Mouse (Mus musculus) forebrain, embryonic 13.5 days (tissue): Measurements from ENCODE around the gene Csf3. TPM values are rescaled to one million over a fixed set of nuclear protein-coding genes. Genes with fewer than 3 reads are reported as not detected.

ENCODE experiments used
- polyA plus RNA-seq: library from polyadenylated mRNA; unstranded; fragments of >200 nt; fragmentation: Nextera tagmentation; extraction: Ambion mirVana; gene quantifications from 2 replicates; pipeline ENCODE4 v1.2.1, GENCODE M21; 2015

Csf3 gene
- polyA plus RNA-seq, 1 experiment from 2014 or later, result 0.12 TPM

Other genes starting within 250 kb of the Csf3 start
- gene Ikzf3, start 155.2 kb upstream of the Csf3 start, polyA plus RNA-seq, result not detected in 2 replicates
- not detected in 2 replicates for gene Zpbp2, start 150.2 kb upstream of the Csf3 start, polyA plus RNA-seq
- 77.3 and 88.0 TPM in 2 replicates for gene Ormdl3, start 113.9 kb upstream of the Csf3 start, polyA plus RNA-seq
- not detected in 2 replicates for gene Lrrc3c, start 103.0 kb upstream of the Csf3 start, polyA plus RNA-seq
- 1.2 and 1.3 TPM in 2 replicates for gene Gm12355, start 75.6 kb upstream of the Csf3 start, polyA plus RNA-seq
- gene Gsdma3, start 74.9 kb upstream of the Csf3 start, polyA plus RNA-seq, result not detected in 2 replicates
- gene Gsdma2, start 54.5 kb upstream of the Csf3 start, polyA plus RNA-seq, result not detected in 2 replicates
- gene Gsdma, start 36.9 kb upstream of the Csf3 start, polyA plus RNA-seq, result not detected in 2 replicates
- 187 and 198 TPM in 2 replicates for gene Psmd3, start 18.7 kb upstream of the Csf3 start, polyA plus RNA-seq
- 79.0 and 86.0 TPM in 2 replicates for gene Med24, start 28.2 kb downstream of the Csf3 start, polyA plus RNA-seq
- 93.5 and 95.2 TPM in 2 replicates for gene Thra, start 39.4 kb downstream of the Csf3 start, polyA plus RNA-seq
- 2.1 and 2.3 TPM in 2 replicates for gene Nr1d1, start 74.1 kb downstream of the Csf3 start, polyA plus RNA-seq
- gene Msl1, start 94.3 kb downstream of the Csf3 start, polyA plus RNA-seq, result 31.3 and 32.9 TPM in 2 replicates
- 46.4 and 51.1 TPM in 2 replicates for gene Casc3, start 103.6 kb downstream of the Csf3 start, polyA plus RNA-seq
- gene Rapgefl1, start 135.5 kb downstream of the Csf3 start, polyA plus RNA-seq, result 2.4 and 3.0 TPM in 2 replicates
- gene Wipf2, start 162.4 kb downstream of the Csf3 start, polyA plus RNA-seq, result 5.0 and 5.4 TPM in 2 replicates
- 23.0 and 26.9 TPM in 2 replicates for gene Cdc6, start 206.5 kb downstream of the Csf3 start, polyA plus RNA-seq
- 8.7 and 10.2 TPM in 2 replicates for gene Rara, start 226.6 kb downstream of the Csf3 start, polyA plus RNA-seq